Mouse (Mus musculus) adrenal gland, postnatal 14 days (tissue): Measurements from ENCODE around the gene 4933407L21Rik. TPM values are rescaled to one million over a fixed set of nuclear protein-coding genes. Genes with fewer than 3 reads are reported as not detected.
A peak's percentile ranks its signal among the peaks of the same experiment; 100 is the strongest.
"Not testable (repeated sequence)": the region's sequence is repeated elsewhere in the genome, so short reads cannot be mapped to it uniquely, and the experiment has no call there.

Experiments
- DNase-seq: peaks from one replicate; pipeline ENCODE4 v3.0.0; 2021; ENCODE audit warnings: mixed read lengths
- total RNA-seq: library from RNA; stranded (reverse); gene quantifications from 2 replicates; pipeline ENCODE4 v1.2.3, GENCODE M21; 2021

Gene 4933407L21Rik
- total RNA-seq, 1 experiment from 2014 or later, result 0.15 TPM

DNA sequence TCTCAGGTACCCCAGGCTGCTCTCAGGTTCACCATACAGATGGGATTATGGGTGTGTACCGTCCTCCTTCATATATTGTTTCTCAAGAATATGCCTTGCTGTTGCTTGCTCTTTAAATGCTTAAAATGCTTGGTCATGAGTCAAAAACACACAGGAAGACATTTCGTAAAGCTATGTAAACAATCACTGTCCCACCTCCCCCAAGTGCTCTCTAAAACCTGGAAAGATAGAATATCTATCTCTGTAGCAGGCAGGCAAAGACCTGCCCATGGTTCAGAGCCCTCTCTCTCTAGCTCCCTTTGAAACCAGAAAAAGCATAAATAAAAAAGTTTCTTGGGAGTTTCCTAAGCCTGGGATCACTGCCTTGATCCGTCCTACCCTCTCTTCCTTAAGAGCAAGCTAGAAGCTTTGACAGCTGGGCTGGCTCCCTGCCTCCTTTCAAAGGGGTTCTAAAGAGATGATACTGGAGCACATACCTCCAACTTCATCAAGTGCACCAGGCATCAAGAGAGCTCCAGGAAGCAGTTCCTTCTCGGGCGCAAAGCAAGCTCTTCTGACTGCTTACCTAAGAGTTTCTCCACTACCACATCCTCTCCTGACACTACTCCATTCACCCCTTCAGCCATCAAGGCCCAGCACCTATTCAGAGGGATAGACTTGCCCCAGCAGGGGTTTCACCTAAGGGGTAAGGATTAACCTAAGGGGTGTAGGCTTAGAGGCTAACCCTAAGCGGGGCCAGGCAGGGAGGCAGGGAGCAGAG, 31.0 kb downstream of the 4933407L21Rik start:
- no peak for DNase-seq

DNA sequence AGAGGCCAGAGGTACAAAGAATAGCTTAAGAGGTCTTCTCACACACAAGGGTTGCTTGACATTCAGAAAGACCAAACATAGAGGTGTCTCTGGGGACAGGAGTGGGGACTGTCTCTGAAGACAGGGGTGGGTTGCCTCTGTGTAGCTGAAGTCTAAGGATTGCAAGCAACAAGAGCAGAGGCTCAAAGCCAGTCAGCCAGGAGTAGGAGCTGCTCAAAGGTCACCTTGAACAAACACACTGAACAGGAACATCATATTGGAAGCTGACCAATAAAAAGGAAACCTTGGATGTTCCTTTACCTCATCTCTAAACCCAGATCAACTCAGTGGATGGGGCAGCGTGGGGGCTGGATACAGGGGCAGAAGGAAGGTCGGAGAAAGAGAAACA, 31.6 kb downstream of the 4933407L21Rik start:
- no peak for DNase-seq

DNA sequence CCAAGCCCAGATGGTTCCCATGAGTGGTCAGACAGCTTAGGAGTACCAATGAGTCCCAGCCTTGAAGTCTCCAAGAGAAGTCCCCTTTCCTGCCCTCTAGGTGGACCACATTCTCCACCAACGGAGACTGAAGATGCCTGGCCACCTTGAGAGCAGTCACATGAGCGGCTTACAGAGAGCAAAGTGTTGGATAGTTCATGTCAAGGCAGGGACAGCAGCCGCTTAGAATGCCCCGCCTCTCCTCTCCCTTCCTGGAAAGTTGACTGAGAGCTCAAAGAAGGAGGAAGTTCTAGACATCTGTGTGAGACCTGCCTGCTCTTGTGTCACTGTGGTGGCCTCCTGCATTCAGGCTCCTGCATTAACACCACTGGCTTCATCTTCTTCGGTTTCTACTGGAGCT, 32.6 kb downstream of the 4933407L21Rik start, which contains the start of gene Gpr55:
TSS of gene Gpr55 (minus strand) at position 135 of the 400 bp plus-strand sequence.
- no peak for DNase-seq

DNA sequence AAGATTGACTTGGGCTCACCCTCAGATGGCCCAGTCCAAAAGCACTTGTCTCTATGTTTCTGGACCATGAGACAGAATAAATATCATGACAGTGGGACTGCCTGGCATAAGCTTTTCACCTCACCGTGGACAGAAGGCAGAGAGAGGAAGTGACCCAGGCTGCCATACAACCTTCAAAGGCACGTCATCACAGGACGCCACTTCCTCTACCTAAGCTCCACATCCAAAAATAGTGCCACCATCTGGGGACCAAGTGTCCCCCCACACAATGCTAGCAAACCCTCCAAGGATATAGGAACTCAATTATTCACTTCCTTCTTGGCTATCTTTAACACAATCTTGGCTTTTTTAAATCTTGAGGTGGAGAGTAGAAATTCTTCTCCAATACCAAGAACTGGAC, 33.8 kb downstream of the 4933407L21Rik start:
- DNase-seq, result no peak

DNA sequence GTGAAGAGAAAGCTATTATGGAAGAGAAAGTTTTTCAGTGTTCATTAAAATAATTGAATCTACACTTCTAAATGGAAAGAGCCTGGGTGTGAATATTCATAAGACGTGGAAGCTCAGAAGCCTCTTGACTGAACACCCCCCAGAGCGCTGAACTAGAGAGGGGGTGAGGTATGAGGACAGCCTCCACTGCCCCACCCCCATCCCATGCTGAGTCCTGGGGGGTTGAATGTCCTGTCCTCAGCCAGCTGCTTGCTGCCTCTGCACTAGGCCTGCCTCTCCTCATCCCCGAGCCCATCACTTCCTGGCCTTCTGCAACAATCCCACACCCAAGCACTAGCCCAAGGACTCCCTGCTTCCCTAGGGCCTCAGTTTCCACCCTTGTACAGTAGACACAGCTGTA, 37.6 kb downstream of the 4933407L21Rik start:
- no peak for DNase-seq

DNA sequence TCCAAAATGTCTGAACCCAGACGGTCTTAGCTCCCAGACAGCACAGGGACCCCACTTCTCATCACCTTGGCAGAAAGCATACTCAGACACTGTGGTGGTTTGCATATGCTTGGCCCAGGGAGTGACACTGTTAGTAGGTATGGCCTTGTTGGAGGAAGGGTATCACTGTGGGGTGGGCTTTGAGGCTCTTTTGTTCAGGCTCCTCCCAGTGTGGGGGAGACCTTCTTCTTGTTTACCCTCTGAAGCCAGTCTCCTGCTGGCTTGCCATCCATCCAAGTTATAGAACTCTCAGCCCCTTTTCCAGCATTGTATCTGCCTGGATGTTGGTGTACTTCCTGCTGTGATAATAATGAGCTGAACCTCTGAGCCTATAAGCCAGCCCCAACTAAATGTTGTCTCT, 40.8 kb downstream of the 4933407L21Rik start:
- DNase-seq, result no peak

DNA sequence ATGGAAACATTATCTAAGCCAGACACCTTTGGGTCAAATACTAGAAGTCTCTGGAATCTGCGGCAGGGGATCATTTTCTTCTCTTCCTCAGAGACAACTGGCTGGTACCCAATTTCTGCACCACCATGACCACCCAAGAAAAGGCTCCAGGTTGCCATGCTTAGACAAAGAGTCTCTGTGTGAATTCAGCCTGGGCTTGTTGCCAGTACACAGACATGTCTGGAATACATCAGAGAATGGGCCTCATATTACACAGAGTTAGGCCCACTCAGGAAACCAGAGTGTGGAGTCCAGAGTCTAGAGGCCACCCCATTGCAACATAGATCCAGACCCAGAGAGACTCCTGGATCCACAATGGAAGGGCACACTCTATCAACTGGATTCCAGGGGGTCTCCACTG, 41.2 kb downstream of the 4933407L21Rik start:
- DNase-seq, result no peak

DNA sequence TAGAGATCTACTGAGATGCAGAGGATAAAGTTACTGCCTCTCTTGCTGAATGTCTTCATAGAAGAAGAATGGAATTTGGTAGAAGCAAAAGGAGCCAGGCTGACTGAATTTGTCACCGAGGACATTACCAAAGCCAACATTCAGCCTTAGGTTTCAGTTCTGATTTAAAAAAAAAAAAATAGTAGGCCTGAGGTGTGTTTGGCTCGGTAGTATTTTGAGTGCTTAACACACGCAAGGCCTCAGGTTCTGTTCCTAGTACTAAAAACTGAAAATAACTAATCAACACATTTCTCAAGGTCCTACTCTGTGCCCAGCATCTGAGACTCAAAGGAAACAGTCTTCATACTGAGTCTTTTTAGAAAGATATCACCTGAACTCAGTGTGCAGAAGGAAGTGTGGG, 42.8 kb downstream of the 4933407L21Rik start:
- DNase-seq, result no peak

DNA sequence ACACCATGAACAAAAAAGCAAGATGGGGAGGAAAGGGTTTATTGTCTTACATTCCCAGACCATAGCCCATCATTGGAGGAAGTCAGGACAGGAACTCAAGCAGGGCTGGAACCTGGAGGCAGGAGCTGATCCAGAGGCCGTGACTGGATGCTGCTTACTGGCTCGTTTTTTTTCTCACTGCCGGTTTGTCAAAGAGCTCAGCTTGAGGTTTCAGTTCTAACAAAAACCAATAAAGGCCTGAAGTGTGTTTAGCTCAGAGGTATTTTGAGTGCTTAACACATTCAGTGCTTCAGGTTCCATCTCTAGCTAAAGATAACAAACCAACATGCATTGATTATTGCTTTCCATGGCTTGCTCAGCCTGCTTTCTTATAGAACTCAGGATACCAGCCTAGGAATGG, 44.1 kb downstream of the 4933407L21Rik start:
- DNase-seq, result no peak

DNA sequence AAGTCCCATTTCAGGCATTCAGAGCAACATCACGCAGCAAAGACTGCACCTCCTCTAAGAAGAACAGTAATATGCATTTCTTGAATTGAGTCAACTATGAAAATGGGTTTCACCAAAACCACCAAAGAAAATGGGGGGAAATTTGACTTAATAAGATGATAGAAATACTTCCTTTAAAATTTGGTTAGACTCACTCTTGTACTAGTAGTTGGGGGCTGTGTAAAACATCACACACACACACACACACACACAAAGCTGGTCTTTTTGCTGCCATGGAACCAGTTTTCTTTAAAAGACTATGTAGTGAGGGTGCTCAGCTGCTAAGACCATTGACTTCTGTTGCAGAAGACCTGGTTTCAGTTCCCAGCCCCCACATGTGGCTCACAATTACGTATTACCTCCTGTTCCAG, 45.2 kb downstream of the 4933407L21Rik start:
- no peak for DNase-seq

DNA sequence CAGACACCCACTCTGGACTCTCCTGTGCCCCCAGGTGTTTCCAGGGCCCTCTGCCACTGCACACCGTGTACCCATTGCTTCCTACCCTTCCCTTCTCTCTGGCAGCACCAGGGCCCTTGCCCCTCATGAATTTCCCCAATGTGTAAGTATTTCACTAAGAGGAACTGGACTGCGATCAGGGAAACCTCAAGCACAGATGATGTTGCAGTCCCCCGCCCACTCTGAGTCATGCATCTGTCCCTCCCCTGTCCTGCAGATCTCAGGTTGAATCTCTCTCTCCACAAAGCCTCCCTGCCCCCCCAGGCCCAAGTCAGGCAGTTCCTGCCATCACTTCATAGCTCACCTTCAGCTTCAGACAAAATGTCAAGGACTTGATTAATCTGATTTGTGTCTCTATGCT, 49.4 kb downstream of the 4933407L21Rik start:
- DNase-seq, result peak; percentile 83

DNA sequence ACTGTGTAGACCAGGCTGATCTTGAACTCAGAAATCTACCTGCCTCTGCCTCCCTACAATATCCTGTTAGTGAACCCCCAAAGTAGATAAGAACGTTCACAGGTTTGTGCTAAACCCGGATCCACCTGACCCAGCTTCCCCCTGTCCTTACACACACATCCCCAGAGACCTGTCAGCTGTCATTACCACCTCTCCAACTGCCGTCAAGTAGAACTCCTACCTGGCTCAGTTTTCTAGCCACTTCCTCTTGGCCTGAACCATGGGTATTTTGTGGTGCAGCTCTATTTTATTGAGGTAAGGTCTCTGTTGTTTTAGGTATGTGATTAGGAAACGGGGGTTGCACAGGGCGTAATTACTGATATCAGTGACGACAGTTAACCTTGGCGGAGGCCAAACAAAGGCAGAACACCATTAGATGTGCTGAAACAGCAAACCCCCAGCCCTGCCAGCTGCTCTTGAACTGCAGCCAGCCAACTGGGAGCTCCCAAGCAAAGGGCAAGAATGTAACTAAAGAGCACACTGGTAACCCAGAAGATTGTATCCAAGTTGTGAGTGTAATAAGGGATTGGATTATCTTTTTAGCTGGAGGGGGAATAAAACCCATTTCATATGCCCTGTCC, 53.6 kb downstream of the 4933407L21Rik start:
- peak; percentile 79 for DNase-seq

DNA sequence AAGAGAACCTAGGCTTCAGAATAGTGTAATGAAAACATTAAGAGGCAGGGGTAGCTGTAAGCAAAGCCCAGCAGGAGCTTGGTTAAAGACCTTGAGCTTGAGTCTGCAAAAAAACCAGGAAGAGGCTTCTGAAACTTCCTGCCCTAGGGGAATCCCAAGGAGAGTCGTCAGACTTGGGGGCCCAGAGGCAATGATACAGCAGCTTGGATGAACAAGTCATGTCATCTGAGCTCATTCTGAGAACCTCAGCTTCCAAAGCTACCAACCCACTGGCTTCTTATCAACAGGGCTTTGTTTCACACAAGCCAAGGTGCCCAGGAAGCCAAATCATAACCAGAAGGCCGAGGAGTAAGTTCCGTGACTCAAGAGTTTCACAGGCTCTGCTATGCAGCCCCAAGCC, 57.5 kb downstream of the 4933407L21Rik start:
- no peak for DNase-seq

DNA sequence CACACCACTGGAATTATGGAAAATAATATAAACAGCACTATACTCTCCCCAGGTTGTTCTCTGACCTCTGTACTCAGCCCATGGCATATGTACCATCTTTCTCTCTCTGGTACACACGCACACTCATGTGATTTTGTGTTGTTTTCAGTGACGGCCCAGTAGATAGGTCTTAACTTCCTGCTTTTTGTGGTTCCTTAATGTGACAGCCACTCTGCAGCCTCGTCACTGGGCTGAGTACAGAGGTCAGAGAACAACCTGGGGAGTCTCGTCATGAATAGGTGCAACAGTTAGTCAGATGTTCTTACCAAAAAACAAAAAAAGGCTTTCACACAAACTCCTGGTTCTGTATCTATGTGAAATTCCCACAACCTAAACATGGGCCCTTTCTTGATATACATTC, 60.1 kb downstream of the 4933407L21Rik start:
- DNase-seq, result no peak

DNA sequence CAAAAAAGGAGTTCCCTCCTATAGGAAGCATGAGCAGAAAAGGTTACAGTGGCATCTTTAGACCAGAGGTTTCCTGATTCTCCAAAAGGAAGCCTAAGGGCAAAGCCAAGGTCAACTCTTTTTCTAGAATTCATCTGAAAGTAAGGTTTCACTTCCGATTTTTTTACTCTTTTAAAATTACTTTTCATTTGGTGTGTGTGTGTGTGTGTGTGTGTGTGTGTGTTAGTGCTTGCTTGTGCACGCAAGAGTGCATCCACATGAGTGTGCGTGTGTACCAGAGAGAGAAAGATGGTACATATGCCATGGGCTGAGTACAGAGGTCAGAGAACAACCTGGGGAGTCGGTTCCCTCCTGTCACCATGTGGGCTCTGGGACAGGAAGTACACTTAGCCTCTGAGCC, 60.6 kb downstream of the 4933407L21Rik start:
- not testable (repeated sequence) for DNase-seq

Other genes with a start within 250 kb of the 4933407L21Rik start
- gene A630001G21Rik, start 149.8 kb upstream of the 4933407L21Rik start, total RNA-seq, result 0.59 and 3.8 TPM in 2 replicates
- 115 and 132 TPM in 2 replicates for gene Cab39, start 135.0 kb upstream of the 4933407L21Rik start, total RNA-seq
- gene Itm2c, start 34.2 kb upstream of the 4933407L21Rik start, total RNA-seq, result 329 and 361 TPM in 2 replicates
- 3.0 and 3.4 TPM in 2 replicates for gene Gpr55, start 32.5 kb downstream of the 4933407L21Rik start, total RNA-seq
- gene Spata3, start 88.3 kb downstream of the 4933407L21Rik start, total RNA-seq, result not detected in 2 replicates
- gene 2810459M11Rik, start 117.4 kb downstream of the 4933407L21Rik start, total RNA-seq, result 0.23 and 3.4 TPM in 2 replicates
- gene Psmd1, start 135.9 kb downstream of the 4933407L21Rik start, total RNA-seq, result 107 TPM in 2 replicates
- not detected in 2 replicates for gene Htr2b, start 183.5 kb downstream of the 4933407L21Rik start, total RNA-seq
- gene Gm21972, start 205.2 kb downstream of the 4933407L21Rik start, total RNA-seq, result 1.4 and 3.3 TPM in 2 replicates
- gene Armc9, start 226.3 kb downstream of the 4933407L21Rik start, total RNA-seq, result 8.3 and 10.6 TPM in 2 replicates